Mouse (Mus musculus) liver, embryonic 11.5 days (tissue): ENCODE results near the gene Gm973. TPM values are rescaled to one million over a fixed set of nuclear protein-coding genes. Genes with fewer than 3 reads are reported as not detected.

Source experiments
- ATAC-seq: fragments of 200-750 bp; cut with Nextera tagmentation; replicated peaks from 2 replicates; pipeline ENCODE4 v1.8.0; 2017; ENCODE audit warnings: moderate number of reproducible peaks, mild to moderate bottlenecking, moderate TSS enrichment, moderate library complexity; ENCODE audit not compliant: low FRiP score
- DNase-seq: peaks from one replicate; pipeline ENCODE4 v3.0.0-alpha.2; 2017; ENCODE audit warnings: low spot score
- H3K27ac ChIP-seq: fragments of 300-500 bp; sonication (generic); 2 replicates; pipeline ENCODE4 v1.5.1; 2014; ENCODE audit warnings: mild to moderate bottlenecking, low read depth, low read length, control low read depth
- H3K27me3 ChIP-seq: fragments of 300-500 bp; sonication (generic); replicated peaks from 2 replicates; pipeline ENCODE4 v1.6.1; 2014; ENCODE audit warnings: low read length, mixed read lengths; ENCODE audit not compliant: control insufficient read depth, insufficient read depth
- H3K36me3 ChIP-seq: fragments of 300-500 bp; sonication (generic); 2 replicates; pipeline ENCODE4 v1.6.1; 2014; ENCODE audit warnings: mild to moderate bottlenecking, low read length, moderate library complexity, mixed read lengths; ENCODE audit not compliant: control insufficient read depth, insufficient read depth
- H3K4me1 ChIP-seq: fragments of 300-500 bp; sonication (generic); replicated peaks from 2 replicates; pipeline ENCODE4 v1.6.1; 2014; ENCODE audit warnings: low read length, mixed read lengths; ENCODE audit not compliant: control insufficient read depth, insufficient read depth
- H3K4me2 ChIP-seq: fragments of 300-500 bp; sonication (generic); 2 replicates; pipeline ENCODE4 v1.6.1; 2014; ENCODE audit warnings: mild to moderate bottlenecking, control low read depth, moderate library complexity
- H3K4me3 ChIP-seq: fragments of 300-500 bp; sonication (generic); 2 replicates; pipeline ENCODE4 v1.5.1; 2014; ENCODE audit warnings: low read depth, low read length, control low read depth
- H3K9ac ChIP-seq: fragments of 300-500 bp; sonication (generic); 2 replicates; pipeline ENCODE4 v1.6.1; 2014; ENCODE audit warnings: low read depth, low read length, control low read depth
- H3K9me3 ChIP-seq: fragments of 300-500 bp; sonication (generic); 2 replicates; pipeline ENCODE4 v1.6.1; 2016; ENCODE audit warnings: low read length, inconsistent platforms, mixed read lengths; ENCODE audit not compliant: control insufficient read depth
- WGBS: fragments of 180-500 bp; shearing (Covaris S2); extraction: QIAGEN DNeasy Blood & Tissue Kit; methylation state at CpG from one replicate; pipeline ENCODE4 v1.1.7; 2014; 5-methylcytosine and 5-hydroxymethylcytosine counted together
- polyA plus RNA-seq: library from polyadenylated mRNA; unstranded; fragments of >200 nt; fragmentation: Nextera tagmentation; extraction: Ambion mirVana; gene quantifications from 2 replicates; pipeline ENCODE4 v1.2.1, GENCODE M21; 2014

Gene Gm973
- polyA plus RNA-seq, result 0.14 and 0.22 TPM in 2 replicates

- Histone ChIP-seq H3K36me3 (no peaks in the 10 kb centered on the region), H3K27ac (peak within 1 kb of the TSS; percentile 50; the same call in 1 of the 2 replicates), H3K4me1 (peaks cover 7% of the 10 kb centered on the region; the same call in 1 of the 2 replicates), H3K27me3 (no peaks in the 10 kb centered on the region), H3K9me3 (no peaks in the 10 kb centered on the region), H3K9ac (0 out of 2 replicates have a peak within 1 kb of the TSS, but pooled peaks have one; percentile 22), H3K4me2 (peak within 1 kb of the TSS; percentile 49), H3K4me3 (peak within 1 kb of the TSS; percentile 26)
- peak; percentile 50 for DNase-seq
- ATAC-seq, result 0 out of 2 replicates have a peak, but pooled peaks have one; percentile 7
- WGBS, result 12% methylated on average over 25 of the region's 25 CpGs
Measured at GRCm38 (mm10) chr1:59516026-59516917, at the start of gene Gm973. Gene Gm973, plus strand, starts transcription at chr1:59516264.

GRCm38 (mm10) chr1:59469170-59469569 is 46.9 kb upstream of the Gm973 start:
- H3K36me3 ChIP-seq, result no peaks in the 10 kb centered on the region
- H3K9ac ChIP-seq, result no peak overlapping the region
- no peak overlapping the region for H3K27ac ChIP-seq
- no peaks in the 10 kb centered on the region for H3K9me3 ChIP-seq
- H3K27me3 ChIP-seq, result no peaks in the 10 kb centered on the region
- H3K4me1 ChIP-seq, result peaks cover 9% of the 10 kb centered on the region
- no peak overlapping the region for H3K4me3 ChIP-seq
- 54% methylated on average over 4 of the region's 4 CpGs for WGBS
- no peak overlapping the region for H3K4me2 ChIP-seq
- DNase-seq (no peak), ATAC-seq (no peak)

- Histone ChIP-seq H3K4me3 (no peak overlapping the region), H3K9ac (no peak overlapping the region), H3K9me3 (no peaks in the 10 kb centered on the region), H3K4me1 (peaks cover 9% of the 10 kb centered on the region), H3K27ac (no peak overlapping the region), H3K36me3 (no peaks in the 10 kb centered on the region), H3K27me3 (no peaks in the 10 kb centered on the region), H3K4me2 (no peak overlapping the region)
- WGBS, result 51% methylated on average over 4 of the region's 4 CpGs
- DNase-seq, result no peak
- no peak for ATAC-seq
Measured at GRCm38 (mm10) chr1:59470766-59471165, 45.3 kb upstream of the Gm973 start.

GRCm38 (mm10) chr1:59472368-59473180 is 43.5 kb upstream of the Gm973 start:
- Histone ChIP-seq H3K27me3 (no peaks in the 10 kb centered on the region), H3K9me3 (no peaks in the 10 kb centered on the region), H3K4me1 (peaks cover 8% of the 10 kb centered on the region), H3K27ac (no peak overlapping the region), H3K36me3 (no peaks in the 10 kb centered on the region), H3K4me2 (no peak overlapping the region), H3K9ac (no peak overlapping the region), H3K4me3 (no peak overlapping the region)
- ATAC-seq (no peak), DNase-seq (no peak)
- 15% methylated on average over 9 of the region's 11 CpGs for WGBS

- no peak overlapping the region for H3K27ac ChIP-seq
- H3K4me2 ChIP-seq, result no peak overlapping the region
- DNase-seq (no peak), ATAC-seq (no peak)
- no peaks in the 10 kb centered on the region for H3K9me3 ChIP-seq
- H3K27me3 ChIP-seq, result no peaks in the 10 kb centered on the region
- 35% methylated on average over 4 of the region's 4 CpGs for WGBS
- peaks cover 8% of the 10 kb centered on the region for H3K4me1 ChIP-seq
- H3K36me3 ChIP-seq, result no peaks in the 10 kb centered on the region
- no peak overlapping the region for H3K9ac ChIP-seq
- no peak overlapping the region for H3K4me3 ChIP-seq
Measured at GRCm38 (mm10) chr1:59473181-59473555, 42.9 kb upstream of the Gm973 start.

GRCm38 (mm10) chr1:59475618-59476017 is 40.4 kb upstream of the Gm973 start:
- WGBS, result 33% methylated on average over 2 of the region's 2 CpGs
- Histone ChIP-seq H3K4me3 (no peak overlapping the region), H3K4me1 (peaks cover 14% of the 10 kb centered on the region), H3K27ac (no peak overlapping the region), H3K36me3 (no peaks in the 10 kb centered on the region), H3K9me3 (no peaks in the 10 kb centered on the region), H3K27me3 (no peaks in the 10 kb centered on the region), H3K9ac (no peak overlapping the region), H3K4me2 (no peak overlapping the region)
- no peak for DNase-seq
- no peak for ATAC-seq

- Histone ChIP-seq H3K27me3 (peaks cover 12% of the 10 kb centered on the region), H3K4me2 (no peak overlapping the region), H3K27ac (no peak overlapping the region), H3K4me3 (no peak overlapping the region), H3K36me3 (0 out of 2 replicates have a peak, but pooled peaks cover 2% of the 10 kb centered on the region), H3K9ac (no peak overlapping the region), H3K4me1 (peaks cover 25% of the 10 kb centered on the region), H3K9me3 (no peaks in the 10 kb centered on the region)
- ATAC-seq (no peak), DNase-seq (no peak)
- 78% methylated on average over 3 of the region's 3 CpGs for WGBS
Measured at GRCm38 (mm10) chr1:59478911-59479310, 37.2 kb upstream of the Gm973 start.

GRCm38 (mm10) chr1:59480821-59481455 is 35.1 kb upstream of the Gm973 start:
- ATAC-seq (no peak), DNase-seq (no peak)
- H3K9ac ChIP-seq, result peak overlapping the region; percentile 59

More at GRCm38 (mm10) chr1:59480821-59481455, 35.1 kb upstream of the Gm973 start:
- 6% methylated on average over 23 of the region's 23 CpGs for WGBS
- peak overlapping the region; percentile 76 for H3K27ac ChIP-seq
- peaks cover 28% of the 10 kb centered on the region for H3K4me1 ChIP-seq
- H3K4me3 ChIP-seq, result peak overlapping the region; percentile 83
- no peaks in the 10 kb centered on the region for H3K9me3 ChIP-seq
- peaks cover 2% of the 10 kb centered on the region; the same call in 1 of the 2 replicates for H3K36me3 ChIP-seq
- H3K27me3 ChIP-seq, result peaks cover 12% of the 10 kb centered on the region
- H3K4me2 ChIP-seq, result peak overlapping the region; percentile 98
